Mouse (Mus musculus) T-cell, adult 2 months (primary cell): ENCODE results near the gene Cpsf2.
A peak's percentile ranks its signal among the peaks of the same experiment; 100 is the strongest.

ENCODE experiments used
- DNase-seq: peaks from one replicate; pipeline ENCODE4 v3.0.0; 2022; ENCODE audit warnings: low spot score

Gene Cpsf2

DNA sequence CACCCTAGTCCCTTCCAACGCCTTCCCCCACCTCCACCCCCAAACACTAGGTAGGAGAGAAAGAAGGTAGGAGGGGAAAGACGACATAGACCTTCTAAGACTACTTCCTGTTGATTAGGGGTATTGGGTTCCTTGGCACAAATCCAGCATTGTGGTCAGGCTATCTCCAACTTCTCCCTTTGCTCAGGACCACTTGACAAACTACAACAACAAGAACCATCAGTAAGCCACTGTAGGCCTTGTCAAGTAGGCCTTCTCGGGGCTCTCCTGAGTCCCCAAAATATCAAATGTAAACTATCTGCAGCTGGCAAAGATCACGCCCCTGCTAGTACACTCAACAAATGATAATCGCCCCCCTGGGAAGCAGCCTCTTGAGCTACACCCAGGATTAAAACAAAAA is 4.5 kb downstream of the Cpsf2 start:
- peak; percentile 39 for DNase-seq

DNA sequence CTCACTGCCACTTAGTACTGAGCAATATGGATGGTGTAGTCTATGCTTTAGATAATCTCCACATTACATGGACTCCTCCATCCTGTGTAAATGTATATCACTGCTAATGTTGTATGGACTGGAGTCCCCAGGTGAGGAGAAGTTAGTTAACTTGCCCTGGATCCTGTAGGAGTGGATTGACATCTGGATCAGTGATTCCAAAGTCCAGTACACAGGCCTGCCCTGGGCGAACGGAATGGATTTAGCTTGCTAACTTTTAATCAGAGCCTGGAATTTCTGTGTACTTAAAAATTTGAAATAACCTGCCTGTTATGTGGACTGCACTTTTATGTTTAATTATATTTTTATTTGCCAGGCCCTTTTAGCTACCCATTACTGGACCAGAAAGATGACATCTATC is 5.8 kb downstream of the Cpsf2 start:
- no peak for DNase-seq

DNA sequence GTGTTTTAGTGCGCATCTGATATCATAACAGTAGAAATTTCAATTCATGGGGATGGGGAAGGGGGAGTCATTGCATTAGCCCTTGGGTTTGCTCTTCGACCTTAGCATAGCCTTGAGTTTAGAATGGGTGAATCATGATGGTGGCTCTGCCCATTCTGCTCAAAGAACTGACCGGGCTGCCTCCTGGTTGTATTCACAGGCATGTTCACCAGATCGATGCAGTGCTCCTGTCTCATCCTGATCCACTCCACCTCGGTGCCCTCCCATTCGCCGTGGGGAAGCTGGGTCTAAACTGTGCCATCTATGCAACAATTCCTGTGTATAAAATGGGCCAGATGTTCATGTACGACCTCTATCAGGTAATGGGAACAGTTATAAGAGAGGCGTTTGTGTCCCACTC is 7.2 kb downstream of the Cpsf2 start:
- no peak for DNase-seq

DNA sequence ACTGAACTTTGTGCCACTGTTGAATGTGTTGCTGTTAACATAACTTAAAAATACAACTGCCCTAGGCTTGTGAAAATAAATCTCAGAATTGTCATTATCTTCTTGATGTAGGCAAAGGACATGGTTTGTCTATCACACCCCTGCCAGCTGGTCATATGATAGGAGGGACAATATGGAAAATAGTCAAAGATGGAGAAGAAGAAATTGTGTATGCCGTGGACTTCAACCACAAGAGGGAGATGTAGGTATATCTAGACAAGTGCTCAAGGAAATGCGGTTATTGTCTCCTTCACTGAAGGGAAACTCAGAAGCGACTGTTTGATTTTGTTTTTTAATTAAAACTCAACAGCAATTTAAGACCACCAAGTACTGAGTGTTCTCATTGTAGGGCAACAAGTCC is 9.3 kb downstream of the Cpsf2 start:
- peak; percentile 9 for DNase-seq

DNA sequence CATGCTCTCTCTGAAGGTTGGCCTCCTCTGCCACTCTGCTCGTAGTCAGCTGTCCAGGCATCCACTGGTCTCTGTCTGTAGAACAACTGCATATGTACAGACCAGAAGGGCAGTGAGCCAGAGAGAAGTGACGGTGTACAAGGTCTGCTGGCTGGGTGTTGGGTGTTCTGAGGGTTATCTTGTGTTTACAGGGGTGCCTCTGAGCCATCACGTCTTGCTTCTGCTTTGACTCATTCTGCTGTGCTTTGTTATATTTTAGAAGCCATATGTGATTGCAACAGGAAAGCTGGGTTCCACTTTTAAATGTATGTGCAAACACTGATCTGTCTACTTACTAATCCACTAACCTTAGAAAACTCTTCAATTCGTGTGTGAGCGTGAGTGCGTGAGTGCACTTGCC is 11.9 kb downstream of the Cpsf2 start:
- no peak for DNase-seq

DNA sequence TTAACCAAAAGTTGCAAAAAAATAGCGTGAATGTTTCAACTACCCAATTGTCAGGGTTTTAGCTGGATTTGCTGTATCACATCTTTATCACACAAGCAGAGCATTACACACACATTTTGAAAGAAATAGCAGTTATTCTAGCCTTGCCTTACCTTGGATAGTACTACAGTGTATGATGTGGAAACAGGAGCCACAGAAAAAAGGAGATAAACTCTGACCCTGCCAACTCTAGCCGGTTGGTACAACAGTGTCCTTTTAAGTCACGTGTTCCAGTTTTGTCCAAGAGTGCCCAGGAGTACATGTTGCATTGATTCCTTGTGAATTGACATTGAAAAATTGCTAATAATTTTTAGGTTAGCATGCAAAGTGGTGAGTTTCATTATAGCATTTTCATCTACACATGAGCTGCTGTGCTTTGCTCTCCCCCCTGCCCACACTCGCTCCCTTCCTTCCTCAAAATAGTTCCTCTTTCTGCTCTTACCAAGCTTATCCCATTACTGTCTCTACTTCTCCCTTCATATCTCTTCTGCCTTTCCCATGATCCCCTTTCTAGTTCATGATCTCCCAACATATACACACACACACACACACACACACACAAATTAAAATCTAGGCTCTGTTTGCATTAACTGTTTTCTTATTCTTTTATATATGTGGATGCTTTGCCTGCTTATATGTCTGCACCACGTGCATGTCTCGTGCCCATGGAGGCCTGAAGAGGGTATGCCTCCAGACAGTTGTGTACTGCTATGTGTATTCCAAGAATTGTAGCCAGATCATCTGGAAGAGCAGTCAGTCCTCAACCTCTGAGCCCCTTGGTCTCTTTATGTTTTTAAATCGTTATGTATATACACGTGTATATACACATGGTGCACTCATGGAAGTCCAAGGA is 19.0 kb downstream of the Cpsf2 start:
- no peak for DNase-seq

DNA sequence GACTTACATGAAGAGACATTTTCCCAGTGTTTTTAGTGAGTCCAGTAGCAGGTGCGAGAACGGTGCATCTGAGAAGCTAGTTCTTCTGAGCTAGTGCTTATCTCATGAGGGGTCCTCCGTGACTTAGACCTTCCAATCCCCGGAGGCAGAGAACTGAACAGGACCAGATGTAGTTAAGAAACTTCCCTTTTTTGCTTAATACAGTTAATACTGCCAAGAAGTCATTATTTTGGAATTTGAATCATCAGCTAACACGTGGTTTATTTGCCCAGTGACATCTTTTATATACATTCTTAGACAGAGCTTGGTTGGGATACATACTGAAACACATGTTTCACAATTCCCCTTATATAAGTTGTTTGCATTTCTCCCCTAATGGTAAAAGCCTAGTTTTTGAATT is 23.1 kb downstream of the Cpsf2 start:
- no peak for DNase-seq

DNA sequence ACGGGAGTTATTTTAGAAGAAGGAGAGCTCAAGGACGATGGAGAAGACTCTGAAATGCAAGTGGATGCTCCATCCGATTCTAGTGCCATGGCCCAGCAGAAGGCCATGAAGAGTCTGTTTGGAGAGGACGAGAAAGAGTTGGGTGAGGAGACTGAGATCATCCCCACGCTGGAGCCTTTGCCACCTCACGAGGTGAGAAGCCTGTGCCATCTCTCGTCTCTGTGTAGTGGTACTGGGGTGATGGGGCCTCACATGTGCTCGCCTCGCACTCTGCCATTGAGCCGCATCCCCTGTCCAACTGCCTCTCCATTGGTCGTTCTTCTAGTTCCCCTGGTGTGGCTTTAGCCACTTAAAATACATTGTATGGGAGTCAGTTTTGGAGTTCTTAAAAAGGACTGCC is 25.0 kb downstream of the Cpsf2 start:
- no peak for DNase-seq

DNA sequence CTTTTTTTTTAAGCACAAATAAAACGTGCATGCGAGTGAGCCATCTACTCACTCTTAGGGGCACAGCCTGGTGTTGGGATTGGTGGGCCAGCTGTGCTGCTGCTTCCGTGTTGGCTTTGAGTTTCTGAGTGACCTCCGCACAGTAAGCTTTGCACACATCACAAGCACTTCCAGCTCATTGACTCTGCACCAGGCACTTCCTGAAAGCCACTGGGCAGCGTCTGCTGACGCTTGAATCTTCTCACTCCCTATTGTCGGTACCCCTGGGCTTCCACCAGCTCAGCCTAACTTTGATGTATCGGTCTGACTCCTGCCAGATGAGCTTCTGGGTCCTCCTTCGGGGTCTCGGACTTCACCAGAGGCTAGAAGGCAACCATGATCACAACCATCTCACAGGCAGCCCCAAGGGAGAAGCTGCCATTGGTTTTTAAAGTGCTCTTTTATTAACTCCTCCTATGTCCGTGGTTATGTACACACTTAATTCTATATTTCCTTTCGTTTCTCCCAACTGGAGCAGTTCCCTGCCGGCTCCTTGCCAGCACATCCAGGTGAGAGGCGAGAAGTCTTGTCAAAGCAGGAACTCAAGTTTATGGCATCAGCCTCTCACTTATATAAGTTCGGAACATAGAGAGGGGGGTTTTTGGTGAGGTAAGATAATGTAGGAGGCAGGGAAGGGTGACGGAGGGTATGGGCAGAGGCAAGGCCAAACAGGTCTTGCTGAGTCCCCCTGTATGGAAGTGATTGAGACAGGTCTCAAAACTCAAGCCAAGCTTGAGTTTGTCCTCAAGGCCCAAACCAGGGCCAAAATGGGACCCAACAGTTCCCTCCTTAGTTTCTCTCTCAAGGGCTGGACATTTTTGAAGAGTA is 32.6 kb downstream of the Cpsf2 start:
- DNase-seq: no peak

DNA sequence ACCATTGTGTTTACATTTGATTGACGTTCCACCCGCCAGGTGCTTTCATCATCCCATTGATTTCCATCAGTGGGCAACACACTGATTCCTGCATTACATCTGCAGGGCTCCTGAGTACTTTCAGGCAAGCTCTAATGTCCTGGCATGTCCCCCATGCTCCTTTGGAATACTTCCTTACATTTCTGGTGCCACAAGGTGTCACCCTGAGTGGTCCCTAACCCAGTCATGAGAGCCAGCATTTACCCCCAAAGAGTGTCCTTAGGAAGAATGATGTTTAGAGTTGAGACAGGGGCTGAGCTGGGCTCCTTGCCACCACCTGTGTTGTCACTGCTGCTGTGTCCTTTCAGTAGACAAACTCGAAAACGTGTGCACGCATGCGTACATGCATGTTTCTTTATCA is 33.8 kb downstream of the Cpsf2 start:
- DNase-seq: no peak

DNA sequence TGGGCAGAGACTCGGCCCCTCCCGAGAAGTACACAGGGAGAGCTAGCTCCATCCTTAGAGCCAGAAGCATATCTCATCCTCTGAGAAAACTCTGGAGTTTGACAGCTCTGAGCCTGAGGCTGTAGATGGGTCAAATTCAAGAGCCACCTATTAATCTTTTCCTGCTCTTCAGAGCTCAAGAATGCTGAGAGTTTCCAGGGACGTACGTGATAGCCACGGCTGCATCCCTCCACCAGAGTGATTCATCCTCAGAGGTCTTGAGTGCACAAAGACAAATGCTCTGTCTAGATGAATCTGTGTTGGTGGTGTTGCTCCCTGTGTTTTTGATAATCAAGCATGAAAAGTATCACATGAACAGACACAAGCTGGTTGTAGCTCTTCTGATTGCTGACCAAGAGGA is 38.6 kb downstream of the Cpsf2 start:
- DNase-seq: no peak

DNA sequence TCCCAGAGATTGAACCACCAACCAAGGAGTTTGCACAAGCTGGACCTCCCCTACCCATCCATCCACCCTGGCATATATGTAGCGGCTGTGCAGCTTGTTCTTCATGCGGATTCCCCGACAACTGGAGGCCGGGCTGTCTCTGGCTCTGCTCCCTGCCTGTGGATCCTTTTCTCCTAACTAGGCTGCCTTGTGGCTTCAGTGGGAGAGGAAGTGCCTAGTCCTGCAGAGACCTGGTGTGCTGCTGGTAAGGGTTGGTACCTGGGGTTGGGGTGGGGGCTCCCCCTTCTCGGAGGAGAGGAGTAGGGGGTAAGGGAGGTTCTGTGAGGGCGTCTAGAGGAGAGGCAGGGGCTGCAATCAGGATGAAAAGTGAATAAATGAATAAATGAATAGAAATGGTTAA is 39.3 kb downstream of the Cpsf2 start:
- no peak for DNase-seq

DNA sequence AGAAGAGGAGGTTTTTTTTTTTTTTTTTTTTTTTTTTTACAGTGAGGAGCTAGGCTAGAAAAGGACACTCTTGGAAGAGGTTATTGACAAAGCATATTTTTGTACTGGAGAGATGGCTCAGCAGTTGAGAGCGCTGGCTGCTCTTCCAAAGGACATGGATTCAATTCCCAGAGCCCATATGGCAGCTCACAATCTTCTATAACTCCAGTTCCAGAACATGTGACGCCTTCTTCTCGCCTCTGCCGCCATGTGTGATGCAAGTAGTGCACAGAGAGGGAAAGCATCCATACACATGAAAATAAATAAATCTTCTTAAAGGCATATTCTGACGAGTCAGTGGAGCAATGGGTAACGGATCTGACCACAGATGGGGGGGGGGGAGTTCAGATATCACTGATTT is 46.1 kb downstream of the Cpsf2 start:
- no peak for DNase-seq

DNA sequence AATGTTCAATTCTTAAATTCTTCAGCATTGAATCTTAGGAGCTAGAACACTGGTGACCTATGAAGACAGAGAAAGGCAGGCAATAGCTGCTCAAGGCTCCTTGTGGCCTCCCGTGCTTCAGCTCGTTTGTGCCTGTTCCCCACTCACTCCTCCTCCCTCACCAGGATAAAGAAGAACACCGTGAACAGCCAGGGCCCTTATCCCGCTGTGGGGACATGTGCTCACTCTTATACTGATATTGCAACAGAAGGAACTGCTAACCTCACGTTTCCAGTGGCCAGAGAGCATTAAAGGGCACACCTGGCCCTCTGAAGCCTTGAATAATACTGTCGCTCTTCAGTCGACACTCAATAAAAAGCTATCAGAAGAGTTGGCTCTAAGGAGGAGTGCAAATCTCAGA is 53.4 kb downstream of the Cpsf2 start:
- DNase-seq: no peak

DNA sequence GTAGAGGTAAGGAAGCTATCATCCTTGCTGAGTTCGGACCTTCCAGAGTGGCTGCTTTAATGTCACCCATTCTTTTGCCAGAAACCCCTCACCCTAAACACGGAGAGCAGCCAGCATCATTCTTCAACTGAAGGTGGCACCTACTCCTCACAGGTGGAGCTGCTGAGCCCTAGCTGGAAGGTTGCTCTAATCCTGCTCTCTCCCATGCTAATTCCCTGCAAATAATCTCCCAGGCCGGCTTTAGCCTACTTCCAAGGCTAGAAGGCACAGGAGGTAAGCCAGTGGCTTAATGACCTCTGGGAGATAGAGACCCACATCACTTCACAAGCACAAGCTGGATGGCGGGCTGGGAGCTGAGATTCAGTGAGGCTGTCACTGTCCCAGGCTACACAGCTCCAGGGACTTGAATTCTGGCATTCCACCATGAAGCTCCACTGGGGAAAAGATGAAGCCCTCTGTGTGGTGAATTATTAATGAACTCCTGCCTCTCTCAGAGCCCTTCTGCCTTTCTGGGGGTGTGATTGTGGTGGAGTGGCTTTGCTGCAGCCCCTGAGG is 54.2 kb downstream of the Cpsf2 start:
- no peak for DNase-seq

DNA sequence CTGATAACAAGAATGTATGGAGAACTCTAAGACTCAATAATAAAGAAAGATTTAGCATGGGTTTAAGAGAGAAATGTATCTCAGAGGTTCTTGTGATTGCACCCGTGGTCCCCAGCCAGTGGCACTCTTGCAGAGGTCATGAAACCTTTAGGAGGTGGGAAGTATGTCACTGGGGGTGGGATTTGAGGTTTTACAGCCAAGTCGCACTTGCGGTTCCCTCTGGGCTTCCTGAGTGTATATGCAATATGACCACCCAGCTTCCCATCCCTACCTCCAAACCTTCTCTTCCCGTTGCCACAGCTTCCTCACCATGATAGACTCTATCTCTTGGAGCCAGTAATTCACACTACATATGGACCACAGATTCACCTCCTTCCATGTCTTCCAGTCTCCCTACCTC is 59.1 kb downstream of the Cpsf2 start:
- no peak for DNase-seq

DNA sequence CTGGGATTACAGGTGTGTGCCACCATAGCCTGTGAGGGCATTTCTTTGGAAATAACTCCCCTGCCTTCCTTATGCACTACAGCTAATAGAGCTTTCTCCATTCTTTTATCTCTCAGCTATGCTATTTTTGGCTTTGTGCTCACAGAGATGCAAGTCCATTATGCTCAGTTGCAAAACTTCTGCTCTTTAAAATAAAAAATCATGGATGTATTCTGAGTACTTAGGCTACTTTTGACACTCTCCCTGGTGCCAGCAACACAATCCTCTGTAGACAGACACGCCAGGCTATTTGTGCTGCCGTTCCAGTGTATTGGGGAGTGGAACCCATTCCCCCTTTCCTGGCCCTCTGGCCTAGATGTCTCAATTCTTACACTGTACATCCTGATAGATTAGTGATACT is 64.1 kb downstream of the Cpsf2 start:
- DNase-seq: no peak

DNA sequence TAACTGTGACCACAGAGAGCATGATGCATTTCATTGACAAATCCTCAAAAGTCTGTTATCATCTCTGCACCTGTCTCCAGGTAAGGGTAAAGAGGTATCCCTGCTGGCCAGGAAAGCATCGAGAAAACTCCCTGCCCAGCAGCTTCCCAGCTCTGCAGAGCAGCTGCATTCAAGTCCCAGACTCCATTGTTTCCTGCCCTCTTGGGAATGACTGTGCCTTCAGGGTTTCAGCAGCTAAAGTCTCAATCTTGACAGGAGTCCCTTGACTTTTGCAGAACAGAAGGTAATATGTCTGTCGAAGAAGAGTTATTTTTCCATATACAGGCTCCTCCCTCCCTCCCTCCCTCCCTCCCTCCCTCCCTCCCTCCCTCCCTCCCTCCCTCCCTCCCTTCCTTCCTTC is 65.9 kb downstream of the Cpsf2 start:
- DNase-seq: no peak

DNA sequence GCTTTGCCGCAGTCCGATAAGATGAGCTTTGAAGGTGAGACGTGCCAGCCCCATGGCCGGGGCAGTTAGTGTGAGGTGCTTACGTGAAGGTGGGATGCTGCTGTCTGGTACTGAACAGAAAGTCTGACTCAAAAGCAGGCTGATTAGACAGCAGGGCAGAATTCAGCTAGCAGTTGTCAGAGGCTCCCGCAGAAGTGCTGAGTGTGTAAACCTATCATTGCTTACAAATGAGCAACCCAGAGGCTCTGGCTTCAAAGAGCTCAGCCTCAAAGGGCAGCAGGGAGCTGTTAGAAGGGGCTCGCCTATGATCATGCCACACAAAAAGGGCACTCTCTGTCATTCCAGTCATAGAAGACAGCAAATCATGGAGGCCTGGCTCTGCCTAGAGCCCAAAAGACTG is 66.5 kb downstream of the Cpsf2 start:
- DNase-seq: no peak

DNA sequence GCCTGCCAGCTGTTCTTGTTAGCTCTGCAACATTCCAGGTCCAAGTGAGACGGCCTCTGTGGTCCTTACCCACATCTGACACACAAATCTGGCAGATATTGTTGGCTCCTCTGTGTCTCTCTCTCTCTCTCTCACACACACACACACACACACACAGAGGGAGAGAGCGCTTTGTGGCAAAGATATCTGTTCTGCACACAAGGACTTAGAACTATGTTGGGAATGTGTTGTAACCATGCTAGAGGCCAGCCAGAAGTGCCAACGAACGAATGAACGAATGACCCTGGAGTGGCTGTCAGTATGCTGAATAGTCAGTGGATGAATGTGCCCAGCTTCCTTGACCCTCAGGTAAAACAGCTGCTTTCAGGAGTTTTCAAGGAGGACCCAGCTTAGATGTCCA is 68.1 kb downstream of the Cpsf2 start:
- no peak for DNase-seq

DNA sequence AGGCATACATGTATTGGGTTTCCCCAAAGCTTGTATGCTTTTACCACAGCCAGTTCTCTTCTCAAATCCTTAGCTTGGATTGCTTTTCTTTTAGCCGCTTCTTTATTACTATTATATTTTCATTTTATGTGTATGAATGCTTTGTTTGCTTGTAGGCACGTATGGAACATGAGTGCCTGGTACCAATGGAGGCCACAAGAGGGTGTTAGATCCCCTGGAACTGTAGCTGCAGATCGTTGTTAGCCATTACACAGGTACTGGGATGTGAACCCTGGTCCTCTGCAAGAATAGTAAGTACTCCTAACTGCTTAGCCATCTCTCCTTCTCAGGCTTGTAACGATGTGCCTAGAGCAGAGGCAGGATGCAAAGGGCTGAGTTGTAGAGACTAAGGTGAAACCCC is 78.4 kb downstream of the Cpsf2 start:
- DNase-seq: no peak

DNA sequence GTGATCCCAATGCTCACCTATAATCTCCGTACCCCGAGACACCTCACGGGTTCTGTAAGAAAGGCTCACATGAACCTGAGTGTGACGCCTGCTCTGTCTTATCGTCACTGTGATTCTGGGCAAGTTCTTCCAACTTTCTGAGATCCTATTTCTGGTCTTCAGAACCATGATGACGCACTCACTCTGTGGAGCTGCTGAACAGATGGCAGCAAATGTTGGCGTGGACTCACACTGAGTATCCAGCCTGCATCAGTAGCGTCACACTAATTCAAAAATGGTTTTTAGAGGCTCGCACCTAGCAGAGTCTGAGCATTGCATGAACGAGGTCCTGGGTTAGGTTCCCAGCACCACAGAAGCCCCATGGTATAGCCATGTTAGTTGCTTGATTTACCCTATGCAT is 80.0 kb downstream of the Cpsf2 start:
- no peak for DNase-seq
